Mouse (Mus musculus): ENCODE data around the gene Syngap1. TPM values are rescaled to one million over a fixed set of nuclear protein-coding genes. Genes with fewer than 3 reads are reported as not detected.
A peak's percentile ranks its signal among the peaks of the same experiment; 100 is the strongest.

Syngap1 gene
- total RNA-seq, 2 experiments from 2014 or later, result 7.3 to 7.7 TPM

DNA sequence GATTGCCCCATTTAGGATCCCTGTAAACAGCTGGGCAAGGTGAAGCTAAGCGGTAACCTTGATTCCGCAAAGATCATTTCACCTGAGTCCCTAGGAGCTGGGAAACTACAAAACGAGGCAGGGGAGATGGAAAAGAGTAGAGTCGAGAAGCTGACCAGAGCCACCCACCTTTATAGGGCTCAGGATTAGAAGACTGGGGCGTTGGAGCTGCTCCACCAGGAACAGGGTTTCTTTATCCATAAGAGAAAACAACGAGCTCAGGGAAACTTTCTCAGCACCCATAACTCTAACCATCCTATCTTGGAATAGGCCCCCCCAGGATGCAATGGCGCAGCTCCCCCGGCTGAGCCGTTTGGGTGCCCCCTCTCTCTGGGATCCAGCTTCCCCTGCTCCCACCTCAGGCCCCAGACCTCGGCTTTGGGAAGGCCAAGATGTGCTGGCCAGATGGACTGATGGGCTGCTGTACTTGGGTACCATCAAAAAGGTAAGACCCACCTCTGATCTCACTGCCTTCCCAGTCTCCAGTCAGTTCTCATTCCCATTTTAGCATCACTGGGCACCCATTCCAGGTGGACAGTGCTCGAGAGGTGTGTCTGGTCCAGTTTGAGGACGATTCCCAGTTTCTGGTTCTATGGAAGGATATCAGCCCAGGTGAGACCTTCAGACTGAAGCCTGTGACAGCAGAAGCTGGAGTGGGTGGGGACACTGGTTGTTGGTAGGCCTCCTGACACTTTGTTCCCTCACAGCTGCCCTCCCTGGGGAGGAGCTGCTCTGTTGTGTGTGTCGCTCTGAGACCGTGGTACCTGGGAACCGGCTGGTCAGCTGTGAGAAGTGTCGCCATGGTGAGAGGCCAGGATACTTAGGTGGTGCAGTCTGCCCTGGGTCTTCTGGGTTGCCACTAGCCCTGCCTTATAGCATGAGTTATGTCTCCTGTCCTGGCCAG, 6.9 kb upstream of the Syngap1 start:
- DNase-seq, result no peak
- intact Hi-C loops (cut with DNase I), result loop anchor here (5.0 to 10.0 kb wide), 3 partner anchors 93 to 271 kb away; partner anchors contain the start of genes Bak1 and Lemd2

GRCm38 (mm10) chr17:26935027-26935426, 6.0 kb upstream of the Syngap1 start:
- DNase-seq, result no peak
- intact Hi-C loops (cut with DNase I), result loop anchor here (10.0 kb wide), 2 partner anchors 190 to 270 kb away; partner anchors contain the start of gene Lemd2

DNA sequence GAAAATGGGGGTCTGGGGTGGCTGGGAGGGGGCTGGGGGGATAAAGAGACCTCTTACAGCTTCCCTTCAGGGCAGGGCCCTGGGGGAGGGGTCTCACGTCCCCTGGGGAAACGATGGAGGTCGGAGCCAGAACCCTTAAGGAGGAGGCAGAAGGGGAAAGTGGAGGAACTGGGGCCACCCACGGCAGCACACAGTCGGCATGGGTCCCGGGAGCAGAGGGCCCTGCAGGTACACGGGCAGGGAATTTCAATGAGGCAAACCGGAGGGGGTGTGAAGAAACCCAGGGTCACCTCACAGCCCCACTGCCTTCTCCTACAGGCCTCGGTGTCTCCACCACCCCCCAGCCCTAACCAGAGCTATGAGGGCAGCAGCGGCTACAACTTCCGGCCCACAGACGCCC, 4.6 kb upstream of the Syngap1 start:
- intact Hi-C loops (cut with DNase I), result loop anchor here (10.0 kb wide), 2 partner anchors 188 to 268 kb away; partner anchors contain the start of gene Lemd2
- no peak for DNase-seq

DNA sequence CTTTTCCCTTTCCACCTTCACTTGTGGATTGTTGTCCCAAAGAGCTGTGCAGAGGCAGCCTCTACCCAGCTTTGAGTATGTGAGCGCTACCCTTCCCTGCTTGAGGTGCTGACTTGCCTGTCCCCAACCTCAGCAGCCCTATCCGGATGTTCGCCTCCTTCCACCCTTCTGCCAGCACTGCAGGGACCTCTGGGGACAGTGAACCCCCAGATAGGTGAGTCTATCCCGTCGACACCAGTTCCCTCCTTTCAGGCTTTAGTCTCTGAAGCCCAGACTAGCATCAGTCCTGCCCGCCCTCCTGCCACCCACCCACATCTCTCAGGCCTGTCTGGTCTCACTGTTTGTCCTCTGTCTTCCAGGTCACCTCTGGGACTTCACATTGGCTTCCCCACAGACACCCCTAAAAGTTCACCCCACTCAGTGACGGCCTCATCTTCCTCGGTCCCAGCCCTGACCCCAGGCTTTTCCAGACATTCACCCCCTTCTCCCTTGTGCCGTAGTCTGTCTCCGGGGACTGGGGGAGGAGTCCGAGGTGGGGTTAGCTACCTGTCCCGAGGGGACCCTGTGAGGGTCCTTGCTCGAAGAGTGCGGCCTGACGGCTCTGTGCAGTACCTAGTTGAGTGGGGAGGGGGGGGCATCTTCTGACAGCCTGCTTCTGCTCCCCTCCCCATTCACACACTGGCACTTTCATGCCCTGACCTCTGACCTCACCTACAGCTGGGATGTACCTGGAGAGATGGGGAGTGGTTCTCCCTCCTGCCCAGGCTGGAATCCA, 3.9 kb upstream of the Syngap1 start:
- intact Hi-C loops (cut with DNase I), result loop anchor here (10.0 kb wide), 2 partner anchors 188 to 268 kb away; partner anchors contain the start of gene Lemd2
- no peak for DNase-seq

DNA sequence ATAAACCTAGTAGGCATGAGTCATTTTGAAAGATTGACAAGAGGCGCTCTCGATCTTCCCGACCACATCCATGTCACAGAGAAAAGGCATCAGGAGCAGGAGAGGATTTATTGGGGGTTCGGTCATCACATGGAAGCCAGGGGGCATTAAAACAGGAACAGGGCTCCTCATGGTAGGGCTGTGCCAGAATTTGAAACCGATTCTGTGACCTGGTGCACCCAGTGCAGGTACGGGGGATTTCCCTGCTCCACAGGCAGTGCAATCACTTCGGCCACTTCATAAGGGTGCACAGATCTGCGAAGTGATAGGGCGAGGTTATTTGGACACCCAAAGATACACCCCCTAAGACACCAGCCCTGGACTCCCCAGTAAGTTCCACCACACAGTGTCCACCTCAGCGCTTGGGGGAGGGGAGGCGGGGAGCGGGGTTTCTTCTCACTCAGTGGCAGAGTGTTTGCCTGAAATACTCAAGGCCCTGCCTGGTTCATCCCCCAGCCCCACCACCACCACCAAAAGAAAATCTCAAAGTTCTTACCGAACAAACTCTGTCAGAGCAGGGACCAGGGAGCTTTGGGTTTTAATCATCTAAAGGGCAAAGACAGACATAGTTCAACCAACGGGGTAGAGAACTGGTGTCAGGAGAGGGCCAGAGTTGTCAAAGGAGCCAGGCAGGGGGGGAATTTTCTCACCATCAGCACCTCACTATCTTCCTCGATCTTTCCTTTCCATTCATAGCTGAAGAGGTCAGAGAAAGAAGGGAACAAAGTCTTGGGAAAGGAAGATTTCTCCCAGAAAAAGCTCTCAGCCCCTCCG, 3.0 kb upstream of the Syngap1 start:
- DNase-seq, result no peak
- intact Hi-C loops (cut with DNase I), result loop anchor here (10.0 kb wide), 2 partner anchors 187 to 267 kb away; partner anchors contain the start of gene Lemd2

GRCm38 (mm10) chr17:26938731-26939130, 2.3 kb upstream of the Syngap1 start:
- DNase-seq, result peak in 1 of 2 experiments; percentile 28
- intact Hi-C loops (cut with DNase I), result loop anchor here (10.0 kb wide), 2 partner anchors 186 to 266 kb away; partner anchors contain the start of gene Lemd2

DNA sequence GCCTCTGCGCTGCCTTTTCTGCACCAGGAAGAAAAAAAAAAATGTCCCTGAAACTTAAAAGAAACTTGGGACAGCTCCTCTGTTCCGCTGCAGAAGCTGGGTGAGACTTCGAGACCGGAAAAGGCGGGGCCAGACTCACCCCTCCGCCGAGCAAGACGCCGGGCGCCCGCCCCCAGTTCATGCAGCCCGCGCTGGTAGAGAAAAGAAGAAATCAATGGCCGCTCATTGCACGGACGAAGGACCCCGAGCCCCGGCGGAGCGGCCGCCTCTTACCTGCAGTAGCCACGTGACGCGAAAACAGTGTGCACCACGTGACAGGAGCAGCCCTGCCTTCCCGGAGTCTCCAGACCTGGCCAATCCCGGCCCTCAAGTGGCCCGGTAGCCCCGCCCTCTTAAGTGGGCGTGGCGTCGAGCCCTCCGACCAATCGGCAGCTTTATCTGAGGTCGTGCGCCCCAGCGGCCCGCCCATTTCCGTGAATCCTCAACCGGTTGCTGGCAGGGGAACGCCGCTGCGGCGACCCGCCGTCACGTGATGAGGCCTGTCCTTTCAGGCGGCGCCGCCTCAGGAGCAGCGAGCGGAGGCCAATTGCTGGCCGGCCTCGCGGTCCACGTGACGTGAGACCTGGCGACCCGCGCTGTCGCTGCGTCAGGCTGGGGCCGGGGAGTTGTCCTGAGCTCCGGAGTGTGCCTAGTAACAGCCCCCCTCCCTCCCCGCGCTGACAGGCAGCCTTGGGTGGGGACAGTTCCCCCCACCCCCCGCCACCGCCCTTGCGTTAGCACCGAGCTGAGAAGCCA, 1.7 kb upstream of the Syngap1 start, which contains the start of gene Cuta:
Cuta (minus strand) TSS at position 392 of the 795 bp plus-strand sequence.
- peak; percentile 99 for DNase-seq
- intact Hi-C loops (cut with DNase I), result loop anchor here (10.0 kb wide), 2 partner anchors 185 to 265 kb away; partner anchors contain the start of gene Lemd2

GRCm38 (mm10) chr17:26939973-26940300, 1.1 kb upstream of the Syngap1 start:
- intact Hi-C loops (cut with DNase I), result loop anchor here (10.0 kb wide), 2 partner anchors 185 to 265 kb away; partner anchors contain the start of gene Lemd2

DNA sequence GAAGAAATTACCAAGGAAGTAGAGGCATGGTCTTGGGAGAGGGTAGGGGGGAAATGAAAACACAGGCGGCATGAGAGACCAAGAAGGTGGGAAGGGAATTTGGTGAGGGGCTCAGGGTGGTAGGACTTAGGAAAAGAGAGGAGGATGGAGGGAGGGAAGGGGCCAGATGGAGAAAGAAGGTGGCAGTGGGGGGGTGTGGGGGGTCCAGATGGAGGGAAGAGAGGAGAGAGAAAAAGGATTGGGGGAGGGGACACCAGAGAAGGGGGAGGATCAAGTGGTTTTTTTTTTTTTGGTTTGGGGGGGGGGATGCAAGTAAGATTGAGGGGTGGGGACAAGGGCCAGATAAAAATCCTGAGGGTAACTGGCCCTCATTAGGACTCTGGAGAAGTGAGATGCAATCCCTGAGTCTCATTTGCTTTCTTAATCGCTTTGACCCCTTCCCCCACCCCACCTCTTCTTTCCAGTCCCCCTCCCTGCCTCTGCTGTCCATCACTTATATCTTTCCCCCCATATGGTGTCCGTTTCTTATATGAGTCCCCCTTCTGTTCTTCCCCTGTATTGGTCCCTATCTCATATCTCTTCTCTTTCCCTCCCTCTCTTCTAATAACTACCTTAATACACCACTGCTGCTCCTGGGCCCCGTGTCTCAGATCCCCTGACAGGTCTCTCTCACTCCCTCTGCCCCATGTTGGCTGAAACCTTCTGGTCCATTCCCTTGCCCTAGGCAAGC, 953 bp downstream of the Syngap1 start:
- intact Hi-C loops (cut with DNase I), result loop anchor here (2.0 kb wide), 1 partner anchor 31 kb away; the partner anchor contains the start of gene Zbtb9
- DNase-seq, result no peak

More at GRCm38 (mm10) chr17:26939973-26940300, 1.1 kb upstream of the Syngap1 start:
- DNase-seq, result no peak

GRCm38 (mm10) chr17:26945824-26946495, 4.9 kb downstream of the Syngap1 start:
- intact Hi-C loops (cut with DNase I), result no loop called here
- DNase-seq, result no peak

- intact Hi-C loops (cut with DNase I), result no loop called here
- peak; percentile 77 to 83 for DNase-seq
Observed at GRCm38 (mm10) chr17:26946567-26946966, 5.5 kb downstream of the Syngap1 start.

- DNase-seq, result no peak
- intact Hi-C loops (cut with DNase I), result no loop called here
Observed at GRCm38 (mm10) chr17:26947231-26948100, 6.4 kb downstream of the Syngap1 start.

- intact Hi-C loops (cut with DNase I), result no loop called here
- peak; percentile 68 to 71 for DNase-seq
Observed at GRCm38 (mm10) chr17:26948316-26949050, 7.4 kb downstream of the Syngap1 start.

GRCm38 (mm10) chr17:26949051-26949577, 8.1 kb downstream of the Syngap1 start:
- intact Hi-C loops (cut with DNase I), result no loop called here

DNA sequence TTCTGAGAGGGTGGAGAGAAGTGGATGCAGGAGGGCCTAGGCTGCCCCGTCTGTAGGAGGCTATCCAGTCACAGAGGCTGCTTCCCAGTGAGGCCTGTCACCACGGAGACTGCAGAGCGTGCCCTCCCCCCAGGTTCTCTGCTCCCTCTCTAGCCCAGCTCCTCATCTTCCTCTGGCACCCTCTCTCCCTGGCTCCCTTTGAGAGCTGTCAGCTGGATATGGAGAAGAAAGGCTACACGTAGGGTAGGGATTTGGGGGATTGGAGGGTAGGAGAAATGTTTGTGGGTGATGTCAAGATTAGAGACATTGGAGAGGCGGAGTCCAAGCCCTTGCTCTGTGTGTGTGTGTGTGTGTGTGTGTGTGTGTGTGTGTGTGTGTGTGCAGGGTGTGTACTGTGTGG, 8.8 kb downstream of the Syngap1 start:
- intact Hi-C loops (cut with DNase I), result no loop called here

More at GRCm38 (mm10) chr17:26949051-26949577, 8.1 kb downstream of the Syngap1 start:
- no peak for DNase-seq

More for the DNA sequence above, 8.8 kb downstream of the Syngap1 start:
- no peak for DNase-seq

Measured in heart, postnatal 14 days (tissue).